Mouse (Mus musculus): ENCODE data around the gene Cad. TPM values are rescaled to one million over a fixed set of nuclear protein-coding genes. Genes with fewer than 3 reads are reported as not detected.
"Not testable (repeated sequence)": the region's sequence is repeated elsewhere in the genome, so short reads cannot be mapped to it uniquely, and the experiment has no call there.

Gene Cad
- polyA plus RNA-seq, 1 experiment from 2014 or later, result 55.4 TPM

GRCm38 (mm10) chr5:31034669-31035068, 19.9 kb upstream of the Cad start:
- Histone ChIP-seq H3K4me1 (replicated peaks; ENCODE audit: control insufficient read depth, insufficient read depth, low read length) (no peaks in the 10 kb centered on the region), H3K4me3 (ENCODE audit: low read depth, low read length) (no peak overlapping the region), H3K36me3 (ENCODE audit: control insufficient read depth, insufficient read depth, low read length) (no peaks in the 10 kb centered on the region), H3K27ac (ENCODE audit: low read depth, low read length) (no peak overlapping the region), H3K27me3 (ENCODE audit: control insufficient read depth, insufficient read depth, low read length) (no peaks in the 10 kb centered on the region), H3K9me3 (ENCODE audit: control insufficient read depth, low read length) (no peaks in the 10 kb centered on the region), H3K4me2 (ENCODE audit: low read depth, low read length, severe bottlenecking) (no peak overlapping the region), H3K9ac (ENCODE audit: low read length) (no peak overlapping the region)
- DNase-seq (ENCODE audit: low spot score) (no peak), ATAC-seq (replicated peaks; ENCODE audit: low FRiP score) (no peak)
- 90% methylated on average over 6 of the region's 6 CpGs for WGBS

GRCm38 (mm10) chr5:31036556-31036955, 18.0 kb upstream of the Cad start:
- H3K9me3 ChIP-seq (ENCODE audit: control insufficient read depth, low read length); H3K27me3 ChIP-seq (ENCODE audit: control insufficient read depth, insufficient read depth, low read length); H3K4me3 ChIP-seq (ENCODE audit: low read depth, low read length); ATAC-seq (replicated peaks; ENCODE audit: low FRiP score); H3K27ac ChIP-seq (ENCODE audit: low read depth, low read length); DNase-seq (ENCODE audit: low spot score); H3K9ac ChIP-seq (ENCODE audit: low read length); H3K4me1 ChIP-seq (replicated peaks; ENCODE audit: control insufficient read depth, insufficient read depth, low read length); H3K4me2 ChIP-seq (ENCODE audit: low read depth, low read length, severe bottlenecking); H3K36me3 ChIP-seq (ENCODE audit: control insufficient read depth, insufficient read depth, low read length): not testable (repeated sequence)
- WGBS, result 86% methylated on average over 11 of the region's 11 CpGs

GRCm38 (mm10) chr5:31038171-31038845, 16.3 kb upstream of the Cad start:
- no peaks in the 10 kb centered on the region for H3K9me3 ChIP-seq (ENCODE audit: control insufficient read depth, low read length)
- no peak overlapping the region for H3K9ac ChIP-seq (ENCODE audit: low read length)
- ATAC-seq (replicated peaks; ENCODE audit: low FRiP score), result no peak
- no peaks in the 10 kb centered on the region for H3K4me1 ChIP-seq (replicated peaks; ENCODE audit: control insufficient read depth, insufficient read depth, low read length)
- no peak overlapping the region for H3K27ac ChIP-seq (ENCODE audit: low read depth, low read length)
- H3K27me3 ChIP-seq (ENCODE audit: control insufficient read depth, insufficient read depth, low read length), result no peaks in the 10 kb centered on the region
- H3K4me2 ChIP-seq (ENCODE audit: low read depth, low read length, severe bottlenecking), result no peak overlapping the region
- no peak overlapping the region for H3K4me3 ChIP-seq (ENCODE audit: low read depth, low read length)
- no peak for DNase-seq (ENCODE audit: low spot score)
- 91% methylated on average over 7 of the region's 7 CpGs for WGBS
- no peaks in the 10 kb centered on the region for H3K36me3 ChIP-seq (ENCODE audit: control insufficient read depth, insufficient read depth, low read length)

GRCm38 (mm10) chr5:31046416-31046815, 8.2 kb upstream of the Cad start:
- H3K4me2 ChIP-seq (ENCODE audit: low read depth, low read length, severe bottlenecking), result no peak overlapping the region
- DNase-seq (ENCODE audit: low spot score) (no peak), ATAC-seq (replicated peaks; ENCODE audit: low FRiP score) (no peak)
- H3K9ac ChIP-seq (ENCODE audit: low read length), result no peak overlapping the region
- no peaks in the 10 kb centered on the region for H3K4me1 ChIP-seq (replicated peaks; ENCODE audit: control insufficient read depth, insufficient read depth, low read length)
- no peak overlapping the region for H3K27ac ChIP-seq (ENCODE audit: low read depth, low read length)
- no peak overlapping the region for H3K4me3 ChIP-seq (ENCODE audit: low read depth, low read length)
- 94% methylated on average over 6 of the region's 6 CpGs for WGBS
- H3K36me3 ChIP-seq (ENCODE audit: control insufficient read depth, insufficient read depth, low read length), result no peaks in the 10 kb centered on the region
- H3K27me3 ChIP-seq (ENCODE audit: control insufficient read depth, insufficient read depth, low read length), result no peaks in the 10 kb centered on the region
- H3K9me3 ChIP-seq (ENCODE audit: control insufficient read depth, low read length), result no peaks in the 10 kb centered on the region

- DNase-seq (ENCODE audit: low spot score) (no peak), ATAC-seq (replicated peaks; ENCODE audit: low FRiP score) (no peak)
- Histone ChIP-seq H3K4me2 (ENCODE audit: low read depth, low read length, severe bottlenecking) (peak overlapping the region; percentile 87), H3K4me1 (replicated peaks; ENCODE audit: control insufficient read depth, insufficient read depth, low read length) (no peaks in the 10 kb centered on the region), H3K9me3 (ENCODE audit: control insufficient read depth, low read length) (no peaks in the 10 kb centered on the region), H3K4me3 (ENCODE audit: low read depth, low read length) (no peak overlapping the region; the same call in 1 of the 2 replicates), H3K9ac (ENCODE audit: low read length) (peak overlapping the region; percentile 73), H3K27ac (ENCODE audit: low read depth, low read length) (no peak overlapping the region), H3K36me3 (ENCODE audit: control insufficient read depth, insufficient read depth, low read length) (no peaks in the 10 kb centered on the region), H3K27me3 (ENCODE audit: control insufficient read depth, insufficient read depth, low read length) (no peaks in the 10 kb centered on the region)
- WGBS, result 80% methylated on average over 5 of the region's 5 CpGs
Observed at GRCm38 (mm10) chr5:31047074-31047473, 7.5 kb upstream of the Cad start.

GRCm38 (mm10) chr5:31047848-31048762, 6.5 kb upstream of the Cad start, which contains the start of gene Atraid:
Gene Atraid (plus strand): TSS chr5:31048312.
- Histone ChIP-seq H3K4me1 (replicated peaks; ENCODE audit: control insufficient read depth, insufficient read depth, low read length) (no peaks in the 10 kb centered on the region), H3K36me3 (ENCODE audit: control insufficient read depth, insufficient read depth, low read length) (no peaks in the 10 kb centered on the region), H3K27ac (ENCODE audit: low read depth, low read length) (peak within 1 kb of the TSS; percentile 82), H3K9ac (ENCODE audit: low read length) (peak within 1 kb of the TSS; percentile 73), H3K9me3 (ENCODE audit: control insufficient read depth, low read length) (no peaks in the 10 kb centered on the region), H3K27me3 (ENCODE audit: control insufficient read depth, insufficient read depth, low read length) (no peaks in the 10 kb centered on the region), H3K4me3 (ENCODE audit: low read depth, low read length) (peak within 1 kb of the TSS; percentile 71), H3K4me2 (ENCODE audit: low read depth, low read length, severe bottlenecking) (peak within 1 kb of the TSS; percentile 87)
- under 1% methylated on average over 73 of the region's 73 CpGs for WGBS
- DNase-seq (ENCODE audit: low spot score) (peak; percentile 99), ATAC-seq (replicated peaks; ENCODE audit: low FRiP score) (peak; percentile 97)

GRCm38 (mm10) chr5:31048763-31049641, 5.6 kb upstream of the Cad start, which contains the start of gene Slc5a6:
Gene Slc5a6 (minus strand): TSS chr5:31048924.
- H3K9ac ChIP-seq (ENCODE audit: low read length), result peak within 1 kb of the TSS; percentile 73
- peak; percentile 34 for ATAC-seq (replicated peaks; ENCODE audit: low FRiP score)
- peak within 1 kb of the TSS; percentile 82 for H3K27ac ChIP-seq (ENCODE audit: low read depth, low read length)
- H3K4me3 ChIP-seq (ENCODE audit: low read depth, low read length), result peak within 1 kb of the TSS; percentile 71
- H3K36me3 ChIP-seq (ENCODE audit: control insufficient read depth, insufficient read depth, low read length), result no peaks in the 10 kb centered on the region
- no peaks in the 10 kb centered on the region for H3K9me3 ChIP-seq (ENCODE audit: control insufficient read depth, low read length)
- DNase-seq (ENCODE audit: low spot score), result no peak
- under 1% methylated on average over 23 of the region's 23 CpGs for WGBS
- H3K4me2 ChIP-seq (ENCODE audit: low read depth, low read length, severe bottlenecking), result peak within 1 kb of the TSS; percentile 87
- no peaks in the 10 kb centered on the region for H3K27me3 ChIP-seq (ENCODE audit: control insufficient read depth, insufficient read depth, low read length)
- H3K4me1 ChIP-seq (replicated peaks; ENCODE audit: control insufficient read depth, insufficient read depth, low read length), result 0 out of 2 replicates have a peak, but pooled peaks cover 2% of the 10 kb centered on the region

GRCm38 (mm10) chr5:31050427-31050826, 4.2 kb upstream of the Cad start:
- H3K27me3 ChIP-seq (ENCODE audit: control insufficient read depth, insufficient read depth, low read length), result no peaks in the 10 kb centered on the region
- H3K36me3 ChIP-seq (ENCODE audit: control insufficient read depth, insufficient read depth, low read length), result no peaks in the 10 kb centered on the region
- no peak for ATAC-seq (replicated peaks; ENCODE audit: low FRiP score)
- 0 out of 2 replicates have a peak, but pooled peaks cover 4% of the 10 kb centered on the region for H3K4me1 ChIP-seq (replicated peaks; ENCODE audit: control insufficient read depth, insufficient read depth, low read length)
- no peak for DNase-seq (ENCODE audit: low spot score)
- no peak overlapping the region for H3K9ac ChIP-seq (ENCODE audit: low read length)
- H3K27ac ChIP-seq (ENCODE audit: low read depth, low read length), result no peak overlapping the region
- H3K4me3 ChIP-seq (ENCODE audit: low read depth, low read length), result no peak overlapping the region
- H3K4me2 ChIP-seq (ENCODE audit: low read depth, low read length, severe bottlenecking), result no peak overlapping the region
- H3K9me3 ChIP-seq (ENCODE audit: control insufficient read depth, low read length), result no peaks in the 10 kb centered on the region
